ENCODE assay signal across 28 mouse cellular contexts in the genomic region with DNA sequence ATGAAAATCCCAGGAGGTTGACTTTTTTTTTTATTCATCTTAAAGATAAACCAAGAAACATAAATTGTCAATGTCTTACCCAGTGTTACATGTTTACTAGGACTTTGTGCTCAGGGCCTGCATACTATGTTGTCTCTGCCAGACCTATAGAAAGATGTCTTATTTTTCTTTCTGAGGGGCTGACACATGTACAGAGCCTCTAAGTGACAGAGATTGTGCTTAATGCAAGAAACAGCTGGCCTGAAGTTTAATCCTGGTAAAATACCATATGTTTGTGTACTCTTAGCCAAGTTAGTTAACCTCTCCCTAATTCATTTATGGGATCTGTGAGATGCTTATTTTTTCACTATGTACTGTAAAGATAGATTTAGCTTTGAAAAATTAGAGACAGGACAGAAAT. TPM values are rescaled to one million over a fixed set of nuclear protein-coding genes. Genes with fewer than 3 reads are reported as not detected.
"Had no signal": no experiment of that assay in that cellular context is flagged by ENCODE, and none has a peak within 500 bp of the region (broad histone marks: within the 10 kb centered on the region; RNA-seq: fewer than 3 reads in every experiment).

No protein-coding gene starts in this region.

- DNase-seq: cerebellum, adult 2 months; cerebellum, adult 8-10 months; cerebellum, adult 9-10 months; cerebellum, adult 9-11 months; cerebellum, postnatal 10 days; cerebellum, postnatal 14 days; cerebellum, postnatal 25 days; cerebellum, postnatal 36 days; embryo, embryonic 11 days; gastrocnemius, adult 2 months; gastrocnemius, postnatal 10 days; gastrocnemius, postnatal 14 days; gastrocnemius, postnatal 25 days; gastrocnemius, postnatal 36 days; heart, adult 11 months; heart, adult 2 months had no signal

- H3K36me3 ChIP-seq: embryonic facial prominence, embryonic 10.5 days; embryonic facial prominence, embryonic 12.5 days; embryonic facial prominence, embryonic 15.5 days; forebrain, embryonic 10.5 days; forebrain, embryonic 12.5 days; forebrain, embryonic 15.5 days had no signal

- H3K9ac ChIP-seq: embryonic facial prominence, embryonic 12.5 days; embryonic facial prominence, embryonic 13.5 days; embryonic facial prominence, embryonic 15.5 days; forebrain, embryonic 12.5 days; forebrain, embryonic 13.5 days; forebrain, embryonic 15.5 days had no signal

- H3K4me3 ChIP-seq: embryonic facial prominence, embryonic 10.5 days; embryonic facial prominence, embryonic 12.5 days; embryonic facial prominence, embryonic 13.5 days; embryonic facial prominence, embryonic 15.5 days; erythroblast, embryonic 14.5 days; forebrain, embryonic 10.5 days; forebrain, embryonic 12.5 days; forebrain, embryonic 13.5 days; forebrain, embryonic 15.5 days; gastrocnemius, adult 2 months; heart, adult 2 months had no signal

- ATAC-seq: forebrain, embryonic 13.5 days; forebrain, embryonic 14.5 days; forebrain, embryonic 15.5 days; forebrain, embryonic 16.5 days had no signal

- H3K27ac ChIP-seq: embryonic facial prominence, embryonic 10.5 days; embryonic facial prominence, embryonic 12.5 days; embryonic facial prominence, embryonic 13.5 days; embryonic facial prominence, embryonic 15.5 days; forebrain, embryonic 10.5 days; forebrain, embryonic 12.5 days; forebrain, embryonic 13.5 days; forebrain, embryonic 15.5 days; gastrocnemius, adult 2 months; heart, adult 2 months had no signal

- H3K4me1 ChIP-seq: embryonic facial prominence, embryonic 12.5 days; embryonic facial prominence, embryonic 13.5 days; embryonic facial prominence, embryonic 15.5 days; forebrain, embryonic 10.5 days; forebrain, embryonic 12.5 days; forebrain, embryonic 13.5 days; forebrain, embryonic 15.5 days had no signal

- H3K9me3 ChIP-seq: embryonic facial prominence, embryonic 10.5 days; embryonic facial prominence, embryonic 12.5 days; embryonic facial prominence, embryonic 13.5 days; embryonic facial prominence, embryonic 15.5 days; forebrain, embryonic 10.5 days; forebrain, embryonic 12.5 days; forebrain, embryonic 13.5 days; forebrain, embryonic 15.5 days had no signal

- H3K4me2 ChIP-seq: embryonic facial prominence, embryonic 12.5 days; embryonic facial prominence, embryonic 13.5 days; embryonic facial prominence, embryonic 15.5 days; forebrain, embryonic 12.5 days; forebrain, embryonic 13.5 days; forebrain, embryonic 15.5 days had no signal

- H3K27me3 ChIP-seq: embryonic facial prominence, embryonic 12.5 days; embryonic facial prominence, embryonic 13.5 days; embryonic facial prominence, embryonic 15.5 days; forebrain, embryonic 12.5 days; forebrain, embryonic 13.5 days; forebrain, embryonic 15.5 days had no signal

RNA-seq across cellular contexts. Expression of a gene that starts 30.4 kb away (rescaled TPM):
- total RNA-seq: common myeloid progenitor, adult 5-6 weeks had no signal
- polyA plus RNA-seq: erythroblast, embryonic 14.5 days had no signal
